Mouse (Mus musculus) lung, postnatal 0 days (tissue): ENCODE measurements around the gene Cda.

ENCODE experiments used
- CTCF ChIP-seq: IDR thresholded peaks from 2 replicates; pipeline ENCODE4 v1.5.1; 2016; ENCODE audit warnings: antibody characterized with exemption, mild to moderate bottlenecking
- EP300 ChIP-seq: IDR thresholded peaks from 2 replicates; pipeline ENCODE4 v1.6.1; 2016; ENCODE audit warnings: antibody characterized with exemption, mild to moderate bottlenecking, control low read depth

GRCm38 (mm10) chr4:138327891-138328470 lies 39.8 kb downstream of the Cda start:
- TF ChIP-seq EP300 (no peak), CTCF (peak; percentile 16; the same call in 1 of the 2 replicates)
